Mouse (Mus musculus) embryonic facial prominence, embryonic 15.5 days (tissue): ENCODE data around the gene Echdc3. TPM values are rescaled to one million over a fixed set of nuclear protein-coding genes. Genes with fewer than 3 reads are reported as not detected.

ENCODE experiments used
- ATAC-seq: fragments of 200-750 bp; cut with Nextera tagmentation; 2 replicates; pipeline ENCODE4 v1.8.0; 2017; ENCODE audit warnings: low read depth, moderate TSS enrichment; ENCODE audit not compliant: insufficient number of reproducible peaks, low FRiP score, low TSS enrichment
- H3K27ac ChIP-seq: fragments of 300-500 bp; sonication (generic); replicated peaks from 2 replicates; pipeline ENCODE4 v1.5.1; 2015; ENCODE audit warnings: mild to moderate bottlenecking, inconsistent platforms
- H3K27me3 ChIP-seq: fragments of 300-500 bp; sonication (generic); 2 replicates; pipeline ENCODE4 v1.6.1; 2015; ENCODE audit warnings: inconsistent platforms
- H3K36me3 ChIP-seq: fragments of 300-500 bp; sonication (generic); 2 replicates; pipeline ENCODE4 v1.6.1; 2015; ENCODE audit warnings: mild to moderate bottlenecking, inconsistent platforms
- H3K4me1 ChIP-seq: fragments of 300-500 bp; sonication (generic); 2 replicates; pipeline ENCODE4 v1.6.1; 2015; ENCODE audit warnings: inconsistent platforms
- H3K4me2 ChIP-seq: fragments of 300-500 bp; sonication (generic); replicated peaks from 2 replicates; pipeline ENCODE4 v1.6.1; 2015; ENCODE audit warnings: mild to moderate bottlenecking, inconsistent platforms
- H3K4me3 ChIP-seq: fragments of 300-500 bp; sonication (generic); replicated peaks from 2 replicates; pipeline ENCODE4 v1.5.1; 2015; ENCODE audit warnings: mild to moderate bottlenecking, inconsistent platforms
- H3K9ac ChIP-seq: fragments of 300-500 bp; sonication (generic); 2 replicates; pipeline ENCODE4 v1.6.1; 2015; ENCODE audit warnings: inconsistent platforms
- H3K9me3 ChIP-seq: fragments of 300-500 bp; sonication (generic); replicated peaks from 2 replicates; pipeline ENCODE4 v1.6.1; 2016; ENCODE audit warnings: inconsistent platforms
- WGBS: fragments of 180-500 bp; shearing (Covaris S2); methylation state at CpG from one replicate; pipeline ENCODE4 v1.1.7; 2015; 5-methylcytosine and 5-hydroxymethylcytosine counted together
- polyA plus RNA-seq: library from polyadenylated mRNA; unstranded; fragments of >200 nt; fragmentation: Nextera tagmentation; extraction: Ambion mirVana; gene quantifications from 2 replicates; pipeline ENCODE4 v1.2.1, GENCODE M21; 2015

Gene Echdc3
- polyA plus RNA-seq, 1 experiment from 2014 or later: 6.3 TPM

DNA sequence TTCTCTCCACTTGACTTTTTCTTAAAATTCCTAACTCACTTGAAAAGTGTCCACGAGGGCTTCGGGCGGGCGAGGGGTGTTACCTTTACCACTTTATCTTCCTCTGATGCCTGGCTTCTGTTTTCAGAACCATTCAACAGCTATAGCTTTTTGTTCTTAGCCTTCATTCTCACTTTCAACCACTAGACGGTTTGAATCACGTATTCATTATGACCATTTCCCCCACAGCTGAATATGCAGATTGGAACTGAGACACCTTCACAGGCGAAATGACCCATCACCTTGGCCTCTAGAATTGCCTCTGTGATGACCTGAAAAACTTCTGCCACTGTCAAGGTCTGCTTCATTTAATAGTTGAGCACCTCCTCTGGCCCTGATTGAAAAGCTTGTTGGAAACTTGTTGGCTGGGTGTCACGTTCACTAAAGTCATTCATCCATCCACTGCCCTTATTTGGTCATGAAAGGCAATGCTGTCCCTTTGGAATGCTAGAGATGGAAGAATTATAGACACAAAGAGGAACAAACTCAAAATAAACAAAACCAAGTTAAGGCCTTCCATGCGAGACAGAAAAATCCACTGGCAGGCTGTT, 72.2 kb downstream of the Echdc3 start:
- WGBS: 84% methylated on average over 9 of the region's 9 CpGs
- Histone ChIP-seq H3K9ac (no peak overlapping the region), H3K36me3 (no peaks in the 10 kb centered on the region), H3K27me3 (no peaks in the 10 kb centered on the region), H3K4me2 (no peak overlapping the region), H3K9me3 (no peaks in the 10 kb centered on the region), H3K4me3 (no peak overlapping the region), H3K4me1 (no peaks in the 10 kb centered on the region), H3K27ac (no peak overlapping the region)
- ATAC-seq: no peak

Other genes starting within 250 kb of the Echdc3 start
- 19.6 and 23.1 TPM in 2 replicates for gene Proser2, start 82.8 kb downstream of the Echdc3 start, polyA plus RNA-seq
- 8.7 and 9.5 TPM in 2 replicates for gene Usp6nl, start 109.6 kb upstream of the Echdc3 start, polyA plus RNA-seq